Mouse (Mus musculus): ENCODE results near the gene Mcl1.
"Not testable (repeated sequence)": the region's sequence is repeated elsewhere in the genome, so short reads cannot be mapped to it uniquely, and the experiment has no call there.

The Mcl1 gene

GRCm38 (mm10) chr3:95658236-95658867 is at the start of gene Mcl1:
TSS of gene Mcl1 (plus strand) at chr3:95658788.
- DNase-seq, result peak; percentile 93

GRCm38 (mm10) chr3:95609195-95609594 is 49.4 kb upstream of the Mcl1 start:
- DNase-seq, result no peak

DNA sequence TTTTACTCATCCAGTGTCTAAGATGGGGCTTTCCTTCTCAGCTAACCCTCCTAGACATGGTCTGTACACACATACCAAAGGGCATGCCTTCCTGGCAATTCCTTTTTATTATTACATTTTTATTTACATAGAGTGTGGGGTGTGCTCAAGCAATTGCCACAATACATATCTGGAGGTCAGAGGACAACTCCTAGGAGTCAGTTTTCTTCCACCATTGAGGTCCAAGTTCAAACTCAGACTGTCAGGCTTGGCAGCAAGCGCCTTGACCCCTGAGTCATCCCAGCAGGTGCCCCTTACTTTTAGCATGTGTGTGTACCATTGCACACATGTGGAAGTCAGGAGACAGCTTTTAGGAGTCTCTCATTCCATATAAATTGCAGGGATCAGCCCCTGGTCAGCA is 44.6 kb upstream of the Mcl1 start:
- DNase-seq, result no peak

DNA sequence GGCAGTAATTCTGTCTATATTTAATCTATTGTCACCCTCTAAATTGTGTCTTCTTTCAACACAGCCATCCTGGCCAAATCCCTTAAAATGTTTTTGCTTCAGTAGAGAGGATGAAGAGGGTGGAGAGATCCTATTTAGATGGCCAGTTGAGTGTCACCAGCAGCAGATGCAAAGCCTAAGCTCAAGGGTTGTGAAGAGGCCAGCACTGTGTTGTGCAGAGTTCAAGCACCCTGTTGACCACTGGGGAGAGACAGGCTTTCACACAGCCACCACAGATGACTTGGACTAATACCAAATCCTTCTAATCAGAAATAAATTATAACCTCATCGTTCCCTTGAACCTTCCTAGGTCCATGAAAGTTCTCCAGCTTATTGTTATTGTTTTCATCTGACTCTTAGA is 40.1 kb upstream of the Mcl1 start:
- no peak for DNase-seq

GRCm38 (mm10) chr3:95621241-95621640 is 37.3 kb upstream of the Mcl1 start:
- DNase-seq, result no peak

DNA sequence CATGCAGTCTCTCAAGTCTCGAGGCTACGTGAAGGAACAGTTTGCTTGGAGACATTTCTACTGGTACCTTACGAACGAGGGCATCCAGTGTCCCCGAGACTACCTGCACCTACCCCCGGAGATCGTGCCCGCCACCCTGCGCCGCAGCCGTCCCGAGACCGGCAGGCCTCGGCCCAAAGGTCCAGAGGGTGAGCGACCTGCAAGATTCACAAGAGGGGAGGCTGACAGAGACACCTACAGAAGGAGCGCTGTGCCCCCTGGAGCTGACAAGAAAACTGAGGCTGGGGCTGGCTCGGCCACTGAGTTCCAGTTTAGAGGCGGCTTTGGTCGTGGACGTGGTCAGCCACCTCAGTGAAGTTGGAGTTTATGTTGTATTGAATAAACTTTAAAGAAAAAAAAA is 36.2 kb upstream of the Mcl1 start:
- not testable (repeated sequence) for DNase-seq

GRCm38 (mm10) chr3:95623551-95623950 is 35.0 kb upstream of the Mcl1 start:
- peak; percentile 47 for DNase-seq

DNA sequence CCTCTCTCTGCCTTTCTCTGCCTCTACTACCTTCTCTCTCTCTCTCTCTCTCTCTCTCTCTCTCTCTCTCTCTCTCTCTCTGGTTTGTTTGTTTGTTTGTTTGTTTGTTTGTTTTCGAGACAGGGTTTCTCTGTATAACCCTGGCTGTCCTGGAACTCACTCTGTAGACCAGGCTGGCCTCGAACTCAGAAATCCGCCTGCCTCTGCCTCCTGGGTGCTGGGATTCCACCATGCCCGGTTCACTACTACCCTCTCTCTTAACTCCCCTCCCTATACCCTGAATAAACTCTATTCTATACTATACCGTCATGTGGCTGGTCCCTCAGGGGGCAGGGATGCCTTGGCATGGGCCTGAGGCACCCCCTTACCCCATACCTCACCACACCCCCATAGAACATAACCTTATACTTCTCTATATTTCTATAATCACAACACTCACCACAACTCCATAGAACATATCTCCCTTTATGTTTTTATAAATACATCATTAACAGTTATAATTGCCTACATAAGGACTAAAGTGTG is 34.5 kb upstream of the Mcl1 start:
- DNase-seq, result peak; percentile 52

DNA sequence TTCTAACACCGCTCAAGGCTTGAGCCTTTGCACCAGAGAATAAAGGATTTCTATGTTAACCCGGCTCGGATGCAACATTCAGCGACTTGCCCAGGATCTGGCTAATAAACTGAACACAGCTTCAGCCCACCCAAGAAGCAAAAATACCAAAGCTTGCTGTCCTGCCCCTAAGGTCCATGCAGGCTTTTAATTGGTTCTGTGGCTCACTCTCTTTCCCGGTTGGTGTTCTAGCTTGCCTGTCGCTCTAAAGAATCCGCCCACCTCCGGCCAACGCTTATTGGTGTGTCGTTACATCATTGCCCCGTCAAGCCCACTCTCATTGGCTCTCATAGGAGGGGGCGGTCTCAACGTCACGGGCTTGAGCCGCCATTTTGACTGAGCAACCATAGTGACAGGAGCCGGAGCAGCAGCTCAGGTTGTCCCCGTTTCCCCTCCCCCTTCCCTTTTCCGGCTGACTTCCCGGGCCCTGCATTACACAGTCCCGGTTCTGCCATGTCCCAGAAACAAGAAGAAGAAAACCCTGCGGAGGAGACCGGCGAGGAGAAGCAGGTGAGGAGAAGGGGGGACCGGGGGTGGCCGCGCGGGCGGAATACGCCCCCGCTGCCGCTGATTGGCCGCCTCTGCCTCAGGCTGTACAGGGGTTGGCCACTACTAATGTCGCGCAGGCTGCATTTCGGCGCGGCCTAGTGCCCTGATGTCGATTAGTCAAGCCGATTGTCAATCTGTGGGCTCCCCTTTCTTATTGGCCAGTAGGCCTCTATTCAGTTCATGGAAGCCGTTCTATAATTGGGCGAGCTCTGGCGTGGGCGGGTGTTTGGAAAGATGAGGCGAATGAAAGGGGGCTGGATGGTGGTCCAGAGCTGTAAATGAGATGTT is 33.7 kb upstream of the Mcl1 start, which contains the start of gene Ensa:
Ensa (plus strand) TSS at position 366 of the 876 bp plus-strand sequence.
- peak; percentile 99 for DNase-seq

DNA sequence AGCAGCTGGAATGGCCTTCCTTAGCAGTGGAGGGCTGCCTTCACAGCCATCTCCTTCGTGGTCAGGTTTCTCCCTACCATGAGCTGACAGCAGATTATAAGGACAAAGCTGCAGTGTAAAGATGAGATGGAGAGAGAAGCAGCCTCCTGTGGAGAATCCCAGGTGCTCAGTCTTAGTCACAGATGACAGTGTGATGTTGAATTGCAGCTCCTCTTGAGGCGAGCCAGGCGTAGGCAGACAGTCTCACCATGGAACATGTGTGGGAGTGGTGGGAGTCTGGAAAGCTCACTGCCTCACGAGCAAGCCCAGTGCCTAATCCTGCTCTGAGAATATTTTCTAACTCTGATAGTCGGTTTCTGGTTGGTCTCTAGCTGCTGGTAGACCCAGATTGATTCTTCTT is 30.8 kb upstream of the Mcl1 start:
- peak; percentile 36 for DNase-seq

- peak; percentile 67 for DNase-seq
These were observed 28.8 kb upstream of the Mcl1 start for GRCm38 (mm10) chr3:95629755-95630154.

- no peak for DNase-seq
These were observed 27.7 kb upstream of the Mcl1 start for GRCm38 (mm10) chr3:95630856-95631255.

DNA sequence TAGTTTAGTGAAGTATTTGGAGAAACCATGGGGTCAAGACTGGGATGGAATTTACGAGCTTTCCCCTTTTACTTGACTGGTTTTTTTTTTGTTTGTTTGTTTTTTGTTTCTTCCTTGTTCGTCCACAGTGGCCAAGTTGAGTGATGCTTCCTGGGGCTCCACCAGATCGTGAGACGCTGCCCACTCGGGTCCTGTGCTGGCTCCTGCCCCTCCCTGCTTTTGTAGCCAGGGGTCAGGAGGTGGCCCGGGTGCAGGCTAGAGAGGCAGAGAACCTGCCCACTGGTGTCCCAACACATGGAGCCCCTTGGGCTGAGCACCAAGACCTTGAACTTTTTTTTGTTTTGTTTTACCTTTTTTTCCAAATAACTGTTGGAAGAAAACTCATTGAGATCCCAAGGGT is 27.3 kb upstream of the Mcl1 start:
- no peak for DNase-seq

DNA sequence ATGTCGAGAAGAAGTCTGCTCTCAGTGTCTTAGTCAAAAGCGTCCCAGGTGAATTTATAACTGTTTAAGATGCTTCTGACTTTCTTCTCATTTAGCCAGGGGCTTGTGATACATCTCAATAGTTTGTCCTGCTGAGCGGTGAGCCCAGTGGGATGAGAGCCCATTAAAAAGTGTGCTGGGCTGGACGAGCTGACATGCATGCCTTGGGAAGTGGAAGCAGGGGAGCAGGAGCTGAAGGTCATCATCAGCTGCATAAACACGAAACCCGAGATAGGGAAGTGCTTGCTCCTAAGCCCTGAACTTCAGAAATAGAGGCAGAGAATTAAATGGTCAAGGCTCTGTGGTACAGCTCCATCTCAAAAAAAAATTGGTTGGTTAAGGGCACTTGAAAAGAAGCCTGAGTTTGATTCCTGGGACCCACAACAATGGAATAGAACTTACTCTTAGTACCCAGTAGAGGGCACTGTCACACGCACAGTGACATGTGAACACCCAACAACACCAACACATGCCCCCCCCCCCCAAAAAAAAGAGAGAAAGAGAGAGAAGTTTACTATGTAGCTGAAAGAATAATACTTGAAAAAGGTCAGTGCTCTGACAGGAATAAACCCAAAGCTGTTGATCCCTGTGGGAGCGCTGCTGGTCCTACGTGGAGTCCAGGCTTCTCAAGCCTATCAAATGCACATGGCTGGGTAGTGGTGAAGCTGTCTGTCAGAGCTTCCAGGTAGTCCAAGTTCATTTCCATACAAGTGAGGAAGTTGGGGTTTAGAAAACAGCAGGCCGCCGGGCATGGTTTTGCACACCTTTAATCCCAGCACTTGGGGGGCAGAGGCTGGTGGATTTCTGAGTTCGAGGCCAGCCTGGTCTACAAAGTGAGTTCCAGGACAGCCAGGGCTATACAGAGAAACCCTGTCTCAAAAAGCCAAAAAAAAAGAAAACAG is 25.7 kb upstream of the Mcl1 start:
- DNase-seq, result no peak

GRCm38 (mm10) chr3:95635636-95636035 is 23.0 kb upstream of the Mcl1 start:
- DNase-seq, result no peak

GRCm38 (mm10) chr3:95636072-95636471 is 22.5 kb upstream of the Mcl1 start:
- no peak for DNase-seq

GRCm38 (mm10) chr3:95639694-95640093 is 18.9 kb upstream of the Mcl1 start:
- DNase-seq, result no peak

DNA sequence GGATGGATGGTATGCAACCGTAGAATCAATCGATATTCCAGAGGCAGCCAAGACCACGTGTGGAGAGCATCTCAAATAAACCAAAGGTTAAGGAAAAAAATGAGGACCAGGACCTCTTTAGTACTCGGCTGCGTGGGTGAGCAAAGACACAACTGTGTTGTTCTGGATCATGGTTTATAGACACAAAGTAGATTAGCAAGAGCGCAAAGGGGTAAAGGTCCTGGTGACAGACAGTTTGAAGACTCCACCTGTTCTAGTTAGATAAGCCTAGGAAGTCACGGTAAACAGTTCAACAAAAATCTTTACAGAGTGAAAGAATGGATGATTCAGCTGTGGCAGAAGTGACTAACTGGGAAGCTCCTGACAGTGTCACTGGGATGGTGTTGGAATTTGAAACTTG is 15.5 kb upstream of the Mcl1 start:
- no peak for DNase-seq

DNA sequence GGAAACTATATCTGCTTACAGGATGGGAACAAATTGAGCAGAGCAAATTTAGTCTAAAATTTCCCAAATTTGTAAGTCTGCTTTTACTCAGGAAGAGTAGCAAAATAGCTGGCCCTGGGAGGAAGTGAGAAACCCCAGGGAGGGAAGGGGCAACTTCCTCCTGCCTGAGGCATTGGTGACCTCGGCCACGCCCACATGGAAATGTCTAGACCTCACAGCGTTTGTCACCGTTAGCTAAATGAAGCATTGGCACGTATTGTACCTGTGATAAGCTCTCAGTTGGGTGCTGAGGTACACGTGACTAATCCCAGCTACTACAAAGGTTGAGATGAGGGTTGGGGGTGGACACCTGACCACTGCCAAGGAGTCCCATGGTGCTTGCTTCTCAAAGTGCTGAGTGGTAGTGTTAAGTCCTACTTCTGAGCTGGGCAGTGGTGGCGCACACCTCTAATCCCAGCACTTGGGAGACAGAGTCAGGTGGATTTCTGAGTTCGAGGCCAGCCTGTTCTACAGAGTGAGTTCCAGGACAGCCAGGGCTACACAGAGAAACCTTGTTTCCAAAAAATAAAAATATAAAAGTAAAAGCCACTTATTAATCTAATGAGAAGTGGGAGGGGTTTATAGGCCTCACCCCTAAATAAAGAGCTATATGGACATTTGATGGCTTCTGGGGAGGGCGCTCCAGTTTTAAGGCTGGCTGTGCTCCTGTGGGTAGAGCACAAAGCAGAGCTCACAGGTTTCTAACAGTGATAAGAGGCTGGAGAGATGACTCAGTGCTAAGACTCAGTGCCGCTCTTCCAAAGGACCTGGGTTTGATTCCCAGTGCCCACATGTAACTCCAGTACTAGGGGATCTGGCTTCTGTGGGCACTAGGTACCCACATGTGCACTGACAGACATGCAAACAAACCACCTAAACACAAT is 13.0 kb upstream of the Mcl1 start:
- no peak for DNase-seq

DNA sequence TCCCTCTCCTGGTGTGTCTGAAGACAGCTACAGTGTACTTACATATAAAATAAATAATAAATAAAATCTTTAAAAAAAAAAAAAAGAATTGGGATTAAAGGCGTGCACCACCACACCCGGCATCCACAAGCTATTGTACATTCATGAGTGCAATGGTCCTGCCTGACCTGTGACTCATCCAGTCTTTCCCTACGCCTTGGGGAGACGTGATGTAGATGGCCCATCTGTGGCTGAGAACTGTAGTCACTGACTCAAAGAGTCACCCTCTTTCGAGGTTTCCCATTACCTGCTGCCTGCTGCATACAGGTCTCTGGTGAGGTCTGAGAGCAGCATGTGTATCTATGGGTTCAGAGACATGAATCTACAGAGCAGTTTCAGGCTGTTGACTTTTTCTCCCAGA is 10.6 kb upstream of the Mcl1 start:
- DNase-seq, result no peak

GRCm38 (mm10) chr3:95650276-95651032 is 8.1 kb upstream of the Mcl1 start:
- no peak for DNase-seq

Data from cerebellum, adult 11-12 months (tissue).